Mouse (Mus musculus): ENCODE results near the gene Cd164. TPM values are rescaled to one million over a fixed set of nuclear protein-coding genes. Genes with fewer than 3 reads are reported as not detected.
A peak's percentile ranks its signal among the peaks of the same experiment; 100 is the strongest.

Gene Cd164
- 156 and 169 TPM in 2 replicates for polyA plus RNA-seq (2016; fragmentation: Nextera tagmentation; extraction: Ambion mirVana)

- no peaks in the 10 kb centered on the region for H3K9me3 ChIP-seq
- peak within 1 kb of the TSS; percentile 92 for H3K4me3 ChIP-seq
- peaks cover 7% of the 10 kb centered on the region; the same call in 1 of the 2 replicates for H3K36me3 ChIP-seq
- no peaks in the 10 kb centered on the region for H3K27me3 ChIP-seq (ENCODE audit: insufficient read depth, poor library complexity, severe bottlenecking)
- peak within 1 kb of the TSS; percentile 100 for H3K27ac ChIP-seq
- peak; percentile 95 for DNase-seq (ENCODE audit: low spot score)
- under 1% methylated on average over 69 of the region's 69 CpGs for WGBS
- H3K4me1 ChIP-seq, result peaks cover 8% of the 10 kb centered on the region
Measured at GRCm38 (mm10) chr10:41518981-41519618, at the start of gene Cd164. TSS of gene Cd164 (plus strand) at chr10:41519414.

- Histone ChIP-seq H3K9me3 (no peaks in the 10 kb centered on the region), H3K27ac (no peak overlapping the region), H3K4me3 (no peak overlapping the region), H3K27me3 (ENCODE audit: insufficient read depth, poor library complexity, severe bottlenecking) (no peaks in the 10 kb centered on the region), H3K4me1 (peaks cover 38% of the 10 kb centered on the region), H3K36me3 (peaks cover 6% of the 10 kb centered on the region; the same call in 1 of the 2 replicates)
- no peak for DNase-seq (ENCODE audit: low spot score)
- 87% methylated on average over 3 of the region's 3 CpGs for WGBS
Measured at GRCm38 (mm10) chr10:41470693-41471092, 48.5 kb upstream of the Cd164 start.

- Histone ChIP-seq H3K27ac (no peak overlapping the region), H3K9me3 (no peaks in the 10 kb centered on the region), H3K4me1 (peaks cover 53% of the 10 kb centered on the region), H3K4me3 (no peak overlapping the region), H3K36me3 (0 out of 2 replicates have a peak, but pooled peaks cover 5% of the 10 kb centered on the region), H3K27me3 (ENCODE audit: insufficient read depth, poor library complexity, severe bottlenecking) (no peaks in the 10 kb centered on the region)
- no peak for DNase-seq (ENCODE audit: low spot score)
Measured at GRCm38 (mm10) chr10:41472534-41472933, 46.7 kb upstream of the Cd164 start.

- Histone ChIP-seq H3K27me3 (ENCODE audit: insufficient read depth, poor library complexity, severe bottlenecking) (no peaks in the 10 kb centered on the region), H3K27ac (peak overlapping the region; percentile 80; the same call in 1 of the 2 replicates), H3K4me3 (no peak overlapping the region), H3K9me3 (no peaks in the 10 kb centered on the region), H3K36me3 (0 out of 2 replicates have a peak, but pooled peaks cover 6% of the 10 kb centered on the region), H3K4me1 (peaks cover 58% of the 10 kb centered on the region)
- no peak for DNase-seq (ENCODE audit: low spot score)
- WGBS, result 75% methylated on average over 5 of the region's 5 CpGs
Measured at GRCm38 (mm10) chr10:41472962-41473481, 46.2 kb upstream of the Cd164 start.

GRCm38 (mm10) chr10:41473782-41474468 is 45.3 kb upstream of the Cd164 start:
- DNase-seq (ENCODE audit: low spot score), result no peak
- peak overlapping the region; percentile 80; the same call in 1 of the 2 replicates for H3K27ac ChIP-seq
- no peaks in the 10 kb centered on the region for H3K27me3 ChIP-seq (ENCODE audit: insufficient read depth, poor library complexity, severe bottlenecking)
- peaks cover 64% of the 10 kb centered on the region for H3K4me1 ChIP-seq
- H3K9me3 ChIP-seq, result no peaks in the 10 kb centered on the region
- H3K36me3 ChIP-seq, result peaks cover 12% of the 10 kb centered on the region
- WGBS, result 42% methylated on average over 6 of the region's 6 CpGs
- H3K4me3 ChIP-seq, result no peak overlapping the region

GRCm38 (mm10) chr10:41474981-41475391 is 44.2 kb upstream of the Cd164 start:
- no peak for DNase-seq (ENCODE audit: low spot score)
- Histone ChIP-seq H3K36me3 (peaks cover 21% of the 10 kb centered on the region), H3K9me3 (no peaks in the 10 kb centered on the region), H3K27ac (peak overlapping the region; percentile 80), H3K27me3 (ENCODE audit: insufficient read depth, poor library complexity, severe bottlenecking) (no peaks in the 10 kb centered on the region), H3K4me1 (peaks cover 68% of the 10 kb centered on the region), H3K4me3 (no peak overlapping the region)
- 65% methylated on average over 1 of the region's 1 CpGs for WGBS

- no peaks in the 10 kb centered on the region for H3K9me3 ChIP-seq
- H3K4me1 ChIP-seq, result peaks cover 82% of the 10 kb centered on the region
- H3K27ac ChIP-seq, result peak within 1 kb of the TSS; percentile 94
- peaks cover 31% of the 10 kb centered on the region for H3K36me3 ChIP-seq
- peak within 1 kb of the TSS; percentile 77 for H3K4me3 ChIP-seq
- under 1% methylated on average over 35 of the region's 35 CpGs for WGBS
- H3K27me3 ChIP-seq (ENCODE audit: insufficient read depth, poor library complexity, severe bottlenecking), result no peaks in the 10 kb centered on the region
- DNase-seq (ENCODE audit: low spot score), result peak; percentile 92
Measured at GRCm38 (mm10) chr10:41476171-41477017, 42.8 kb upstream of the Cd164 start, which contains the start of gene Mical1. TSS of gene Mical1 (plus strand) at chr10:41476314.

GRCm38 (mm10) chr10:41477018-41477277 is 42.3 kb upstream of the Cd164 start:
- Histone ChIP-seq H3K4me3 (peak overlapping the region; percentile 77), H3K27me3 (ENCODE audit: insufficient read depth, poor library complexity, severe bottlenecking) (no peaks in the 10 kb centered on the region), H3K9me3 (no peaks in the 10 kb centered on the region), H3K36me3 (peaks cover 36% of the 10 kb centered on the region), H3K27ac (peak overlapping the region; percentile 94), H3K4me1 (peaks cover 84% of the 10 kb centered on the region)
- DNase-seq (ENCODE audit: low spot score), result no peak
- WGBS, result under 1% methylated on average over 9 of the region's 9 CpGs

- no peaks in the 10 kb centered on the region for H3K9me3 ChIP-seq
- H3K4me1 ChIP-seq, result peaks cover 81% of the 10 kb centered on the region
- WGBS, result 1% methylated on average over 20 of the region's 20 CpGs
- H3K27ac ChIP-seq, result peak overlapping the region; percentile 94
- peaks cover 42% of the 10 kb centered on the region for H3K36me3 ChIP-seq
- peak; percentile 92 for DNase-seq (ENCODE audit: low spot score)
- H3K4me3 ChIP-seq, result peak overlapping the region; percentile 77
- H3K27me3 ChIP-seq (ENCODE audit: insufficient read depth, poor library complexity, severe bottlenecking), result no peaks in the 10 kb centered on the region
Measured at GRCm38 (mm10) chr10:41477278-41478181, 41.7 kb upstream of the Cd164 start.

GRCm38 (mm10) chr10:41479961-41480360 is 39.3 kb upstream of the Cd164 start:
- Histone ChIP-seq H3K27me3 (ENCODE audit: insufficient read depth, poor library complexity, severe bottlenecking) (no peaks in the 10 kb centered on the region), H3K4me3 (no peak overlapping the region), H3K27ac (no peak overlapping the region), H3K36me3 (peaks cover 66% of the 10 kb centered on the region), H3K9me3 (no peaks in the 10 kb centered on the region), H3K4me1 (peaks cover 58% of the 10 kb centered on the region)
- WGBS, result 84% methylated on average over 3 of the region's 3 CpGs
- DNase-seq (ENCODE audit: low spot score), result no peak

- Histone ChIP-seq H3K9me3 (no peaks in the 10 kb centered on the region), H3K27ac (peak overlapping the region; percentile 11; the same call in 1 of the 2 replicates), H3K4me1 (peaks cover 47% of the 10 kb centered on the region), H3K27me3 (ENCODE audit: insufficient read depth, poor library complexity, severe bottlenecking) (no peaks in the 10 kb centered on the region), H3K4me3 (peak overlapping the region; percentile 22; the same call in 1 of the 2 replicates), H3K36me3 (peaks cover 79% of the 10 kb centered on the region)
- DNase-seq (ENCODE audit: low spot score), result no peak
- 45% methylated on average over 33 of the region's 33 CpGs for WGBS
Measured at GRCm38 (mm10) chr10:41480938-41481880, 38.0 kb upstream of the Cd164 start.
